Mouse (Mus musculus): ENCODE data around the gene Phactr3. TPM values are rescaled to one million over a fixed set of nuclear protein-coding genes. Genes with fewer than 3 reads are reported as not detected.

The Phactr3 gene
- polyA plus RNA-seq, 1 experiment from 2014 or later, result 3.8 TPM

DNA sequence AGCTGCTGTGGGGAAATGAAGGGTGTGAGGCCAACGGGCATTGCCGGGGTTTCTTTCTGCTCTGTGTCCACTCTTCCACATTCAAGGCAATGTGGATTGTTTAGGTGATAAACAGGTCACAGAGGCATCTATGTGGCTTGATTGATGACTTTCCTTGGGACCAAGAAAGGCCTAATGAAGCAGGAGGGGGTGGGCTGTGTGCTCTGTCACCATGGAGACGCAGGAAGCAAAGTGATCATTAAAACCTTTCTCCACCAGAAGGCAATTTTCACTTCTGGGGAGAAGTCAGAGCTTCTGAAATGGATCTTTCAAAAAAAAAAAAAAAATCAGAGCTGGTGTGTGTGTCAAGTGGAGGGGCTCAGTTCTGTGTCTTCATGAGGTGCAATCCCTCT, 24.2 kb downstream of the Phactr3 start:
- Histone ChIP-seq H3K4me1 (peaks cover 28% of the 10 kb centered on the region), H3K36me3 (replicated peaks) (no peaks in the 10 kb centered on the region), H3K4me3 (peak overlapping the region; percentile 57), H3K27ac (replicated peaks) (peak overlapping the region; percentile 80; the same call in 1 of the 2 replicates), H3K9me3 (no peaks in the 10 kb centered on the region), H3K27me3 (replicated peaks; ENCODE audit: low read depth, poor library complexity, severe bottlenecking) (peaks cover 78% of the 10 kb centered on the region)
- DNase-seq (ENCODE audit: low spot score), result no peak
- 44% methylated on average over 3 of the region's 3 CpGs for WGBS

DNA sequence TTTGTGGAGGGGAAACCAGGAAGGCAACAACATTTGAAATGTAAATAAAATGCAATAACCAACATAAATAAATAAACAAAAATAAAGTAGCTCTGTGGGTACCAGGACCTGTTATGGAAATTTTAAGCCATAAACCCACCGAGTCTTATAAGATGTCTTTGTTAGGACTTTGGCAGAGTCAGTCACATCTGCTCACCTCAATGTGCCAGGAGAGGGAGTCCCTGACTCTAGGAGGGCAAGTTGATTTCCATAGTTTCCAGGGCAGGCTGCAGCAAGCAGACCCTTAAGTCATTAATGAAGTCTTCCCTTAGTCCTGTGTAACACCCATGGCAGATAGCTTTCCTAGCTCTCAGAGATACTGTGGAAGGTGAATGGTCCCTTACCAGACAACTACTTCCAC, 25.1 kb downstream of the Phactr3 start:
- H3K27ac ChIP-seq (replicated peaks), result no peak overlapping the region

DNA sequence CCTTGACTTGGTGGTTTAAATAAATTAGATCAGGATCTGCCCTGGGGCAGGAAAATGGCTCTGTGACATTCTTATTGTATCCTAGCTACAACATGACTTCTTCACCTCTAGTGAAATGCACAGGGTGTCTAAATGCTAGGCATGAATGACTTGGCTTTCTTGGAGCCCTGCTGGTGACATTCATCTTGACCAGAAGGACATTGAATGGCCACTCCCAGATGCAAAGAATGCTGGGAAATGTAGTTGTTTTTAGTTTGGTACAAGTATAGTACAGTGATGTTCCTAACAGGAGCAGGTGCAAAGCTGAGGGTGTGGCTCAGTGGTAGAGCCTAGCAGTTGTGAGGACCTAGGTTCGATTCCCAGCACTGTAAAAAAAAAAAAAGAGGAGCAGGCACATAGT, 30.5 kb downstream of the Phactr3 start:
- DNase-seq (ENCODE audit: low spot score), result no peak
- H3K4me3 ChIP-seq, result no peak overlapping the region
- peaks cover 15% of the 10 kb centered on the region for H3K27me3 ChIP-seq (replicated peaks; ENCODE audit: low read depth, poor library complexity, severe bottlenecking)
- no peaks in the 10 kb centered on the region for H3K36me3 ChIP-seq (replicated peaks)
- peaks cover 5% of the 10 kb centered on the region for H3K4me1 ChIP-seq
- WGBS, result 77% methylated on average over 1 of the region's 1 CpGs
- H3K9me3 ChIP-seq, result no peaks in the 10 kb centered on the region
- H3K27ac ChIP-seq (replicated peaks), result no peak overlapping the region

More for the DNA sequence above, 25.1 kb downstream of the Phactr3 start:
- Histone ChIP-seq H3K4me3 (no peak overlapping the region), H3K4me1 (peaks cover 28% of the 10 kb centered on the region), H3K9me3 (no peaks in the 10 kb centered on the region), H3K27me3 (replicated peaks; ENCODE audit: low read depth, poor library complexity, severe bottlenecking) (peaks cover 69% of the 10 kb centered on the region), H3K36me3 (replicated peaks) (no peaks in the 10 kb centered on the region)
- 87% methylated on average over 1 of the region's 1 CpGs for WGBS
- no peak for DNase-seq (ENCODE audit: low spot score)

DNA sequence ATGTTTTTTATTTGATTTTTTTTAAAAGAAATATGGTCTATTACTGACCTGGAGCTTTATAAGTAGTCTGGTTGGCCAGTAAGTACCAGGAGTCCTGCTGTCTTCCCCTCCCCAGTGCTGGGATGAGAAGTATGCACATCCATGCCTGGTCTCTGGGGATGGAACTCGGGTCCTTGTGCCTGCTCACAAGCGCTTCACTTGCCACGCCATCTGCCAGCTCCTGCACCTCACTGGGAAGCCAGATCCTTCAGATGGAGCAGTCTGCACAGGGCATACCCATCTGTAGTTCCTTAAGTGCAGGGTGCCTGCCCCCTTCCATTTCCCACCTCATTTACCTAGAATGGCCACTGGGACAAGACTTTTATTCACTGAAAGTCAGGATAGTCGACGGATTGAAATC, 31.9 kb downstream of the Phactr3 start:
- 89% methylated on average over 5 of the region's 5 CpGs for WGBS

DNA sequence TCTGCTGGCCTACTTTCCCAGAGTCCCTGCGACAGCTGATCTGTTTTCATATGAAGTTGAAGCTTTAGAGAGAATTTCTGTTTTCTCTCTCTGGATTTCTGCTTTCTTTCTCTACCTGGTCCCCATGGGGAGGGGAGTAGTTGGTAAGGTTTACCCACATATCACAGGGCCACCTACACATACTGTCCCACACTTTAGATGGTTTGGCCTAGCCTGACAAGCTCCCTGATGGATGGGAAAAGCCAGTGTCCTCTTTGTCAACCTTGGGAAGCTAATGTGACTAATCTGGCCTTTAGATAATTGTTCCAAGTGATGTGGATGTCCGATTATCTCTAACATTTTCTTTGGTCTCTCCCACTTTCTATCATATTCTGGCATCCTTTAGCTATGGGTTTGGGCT, 34.8 kb downstream of the Phactr3 start:
- Histone ChIP-seq H3K27ac (replicated peaks) (no peak overlapping the region), H3K9me3 (no peaks in the 10 kb centered on the region), H3K4me1 (peaks cover 12% of the 10 kb centered on the region), H3K36me3 (replicated peaks) (no peaks in the 10 kb centered on the region), H3K4me3 (no peak overlapping the region), H3K27me3 (replicated peaks; ENCODE audit: low read depth, poor library complexity, severe bottlenecking) (no peaks in the 10 kb centered on the region)
- DNase-seq (ENCODE audit: low spot score), result no peak
- 89% methylated on average over 2 of the region's 2 CpGs for whole genome bisulfite sequencing

More for the DNA sequence above, 31.9 kb downstream of the Phactr3 start:
- DNase-seq (ENCODE audit: low spot score), result no peak
- Histone ChIP-seq H3K9me3 (no peaks in the 10 kb centered on the region), H3K4me3 (no peak overlapping the region), H3K36me3 (replicated peaks) (no peaks in the 10 kb centered on the region), H3K27ac (replicated peaks) (no peak overlapping the region), H3K4me1 (peaks cover 9% of the 10 kb centered on the region), H3K27me3 (replicated peaks; ENCODE audit: low read depth, poor library complexity, severe bottlenecking) (peaks cover under 1% of the 10 kb centered on the region; the same call in 1 of the 2 replicates)

DNA sequence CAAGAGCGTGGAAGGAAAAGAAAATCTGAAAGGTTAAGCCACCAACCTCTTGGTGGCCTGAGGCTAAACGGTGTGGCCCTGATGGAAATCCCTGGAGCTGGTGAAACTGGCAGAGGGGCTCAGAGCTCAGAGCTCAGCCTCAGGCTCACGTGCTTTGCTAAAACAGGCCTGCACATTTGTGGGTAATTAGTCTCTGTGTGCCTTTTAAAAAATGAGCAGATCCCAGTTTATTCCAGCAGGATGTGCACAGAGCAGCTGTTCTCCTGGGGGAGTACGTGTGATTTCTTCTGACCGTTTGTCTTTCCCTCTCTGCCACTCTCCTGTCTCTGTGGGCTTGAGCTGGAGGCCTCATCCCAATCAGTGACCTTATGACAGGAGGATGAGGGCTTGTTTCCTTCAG, 35.4 kb downstream of the Phactr3 start:
- H3K9me3 ChIP-seq, result no peaks in the 10 kb centered on the region
- H3K27me3 ChIP-seq (replicated peaks; ENCODE audit: low read depth, poor library complexity, severe bottlenecking), result no peaks in the 10 kb centered on the region
- H3K27ac ChIP-seq (replicated peaks), result no peak overlapping the region
- WGBS, result 41% methylated on average over 5 of the region's 5 CpGs
- peaks cover 12% of the 10 kb centered on the region for H3K4me1 ChIP-seq
- no peak overlapping the region for H3K4me3 ChIP-seq
- no peaks in the 10 kb centered on the region for H3K36me3 ChIP-seq (replicated peaks)
- no peak for DNase-seq (ENCODE audit: low spot score)

DNA sequence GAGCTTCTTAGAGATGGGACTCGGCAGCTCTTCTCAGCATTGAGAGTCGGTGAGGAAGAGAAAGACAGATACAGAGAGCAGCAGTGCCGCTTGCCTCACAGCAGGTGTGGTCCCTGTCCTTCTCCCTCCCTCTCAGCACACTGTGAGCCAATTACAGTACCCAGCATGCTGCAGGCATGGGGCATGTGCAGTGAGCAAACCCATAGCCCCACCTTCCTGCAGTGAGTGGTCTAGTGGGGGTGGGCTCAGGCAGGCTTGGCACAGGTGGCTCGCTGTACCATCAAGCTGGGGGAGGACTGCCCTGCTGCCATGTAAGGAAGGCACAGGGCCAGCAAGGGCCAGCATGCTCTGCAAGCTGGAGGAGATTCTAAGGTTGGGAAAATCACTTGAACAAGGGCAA, 35.8 kb downstream of the Phactr3 start:
- Histone ChIP-seq H3K36me3 (replicated peaks) (no peaks in the 10 kb centered on the region), H3K4me3 (no peak overlapping the region), H3K9me3 (no peaks in the 10 kb centered on the region), H3K27ac (replicated peaks) (no peak overlapping the region), H3K27me3 (replicated peaks; ENCODE audit: low read depth, poor library complexity, severe bottlenecking) (no peaks in the 10 kb centered on the region), H3K4me1 (peaks cover 12% of the 10 kb centered on the region)
- 40% methylated on average over 4 of the region's 4 CpGs for WGBS
- DNase-seq (ENCODE audit: low spot score), result no peak

DNA sequence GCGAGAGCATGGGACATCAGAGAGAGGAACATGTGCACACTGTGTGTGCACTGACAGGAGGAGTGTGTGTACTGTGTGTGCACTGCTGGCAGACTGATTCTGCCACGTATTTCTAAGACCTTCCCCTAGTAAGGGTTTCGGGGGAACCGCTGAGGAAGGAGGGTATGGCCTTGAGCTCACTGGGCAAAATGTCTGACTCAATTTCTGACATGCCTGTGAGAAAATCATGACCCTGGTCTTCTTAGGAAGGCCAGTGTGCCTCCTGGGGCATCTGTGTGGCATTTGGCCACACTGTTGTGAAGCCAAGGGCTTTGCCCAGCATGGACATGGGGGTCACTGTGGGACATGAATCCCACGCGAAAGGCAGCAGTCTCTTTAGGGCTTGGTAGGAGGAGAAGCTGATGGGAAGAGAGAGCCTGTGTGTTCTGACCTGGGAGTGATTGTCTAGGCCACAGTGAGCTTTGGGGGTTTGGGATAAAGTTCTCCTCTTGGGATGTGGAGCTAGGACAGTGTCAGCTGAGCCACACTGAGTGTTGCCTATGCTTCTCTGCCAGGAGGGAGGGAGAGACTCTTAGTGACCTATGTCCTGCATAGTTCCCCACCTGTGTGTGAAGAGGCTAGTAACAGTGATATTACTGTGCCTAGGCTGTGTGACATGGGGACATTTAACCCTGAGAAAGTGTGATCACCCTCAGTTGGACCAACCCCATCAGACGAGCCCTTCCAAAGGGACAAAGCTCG, 36.6 kb downstream of the Phactr3 start:
- Histone ChIP-seq H3K27me3 (replicated peaks; ENCODE audit: low read depth, poor library complexity, severe bottlenecking) (no peaks in the 10 kb centered on the region), H3K4me3 (no peak overlapping the region), H3K4me1 (peaks cover 12% of the 10 kb centered on the region), H3K9me3 (no peaks in the 10 kb centered on the region), H3K27ac (replicated peaks) (no peak overlapping the region), H3K36me3 (replicated peaks) (no peaks in the 10 kb centered on the region)
- 84% methylated on average over 8 of the region's 8 CpGs for WGBS
- no peak for DNase-seq (ENCODE audit: low spot score)

DNA sequence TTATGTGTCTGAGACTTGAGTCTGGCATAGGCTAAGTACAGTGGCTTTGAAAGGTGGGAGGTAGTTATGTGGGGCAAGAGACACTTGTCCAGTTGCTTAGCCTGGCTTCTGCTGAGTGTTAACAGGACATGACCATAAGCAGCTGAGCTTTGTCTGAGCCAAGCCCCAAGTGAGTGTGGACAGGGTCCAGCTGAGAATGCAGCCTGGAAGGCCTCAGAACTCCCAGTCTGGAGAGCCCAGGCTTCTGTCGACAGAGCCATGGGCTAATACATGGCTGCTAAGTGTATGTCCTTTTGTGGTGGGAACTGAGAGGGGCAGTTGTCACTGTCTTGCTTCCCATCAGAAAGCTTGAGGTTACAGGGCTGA, 37.1 kb downstream of the Phactr3 start:
- DNase-seq (ENCODE audit: low spot score), result no peak
- Histone ChIP-seq H3K9me3 (no peaks in the 10 kb centered on the region), H3K4me3 (no peak overlapping the region), H3K36me3 (replicated peaks) (no peaks in the 10 kb centered on the region), H3K4me1 (peaks cover 12% of the 10 kb centered on the region), H3K27me3 (replicated peaks; ENCODE audit: low read depth, poor library complexity, severe bottlenecking) (no peaks in the 10 kb centered on the region), H3K27ac (replicated peaks) (no peak overlapping the region)
- WGBS, result 73% methylated on average over 1 of the region's 1 CpGs

DNA sequence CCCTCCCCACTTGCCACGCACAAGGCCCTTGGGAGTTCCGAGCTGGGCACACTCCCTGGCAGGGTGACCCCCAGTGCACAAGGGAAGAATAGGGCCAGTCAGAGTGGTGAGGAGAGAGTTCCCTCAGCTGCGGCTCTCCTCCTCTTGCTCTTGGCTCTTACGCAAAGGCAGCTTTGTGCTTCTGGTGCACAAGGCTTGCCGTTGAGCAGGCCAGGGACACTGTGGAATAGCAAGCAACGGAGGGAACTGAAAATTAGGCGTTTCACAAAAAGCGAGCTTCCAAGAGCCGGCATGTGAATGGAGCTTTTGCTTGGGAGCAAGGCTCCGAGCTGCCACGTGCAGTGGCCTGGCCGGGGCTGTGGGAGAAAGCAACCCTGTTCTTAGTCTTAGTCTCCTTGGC, 40.2 kb downstream of the Phactr3 start:
- Histone ChIP-seq H3K4me1 (peaks cover 10% of the 10 kb centered on the region), H3K9me3 (no peaks in the 10 kb centered on the region), H3K27me3 (replicated peaks; ENCODE audit: low read depth, poor library complexity, severe bottlenecking) (no peaks in the 10 kb centered on the region), H3K4me3 (no peak overlapping the region), H3K27ac (replicated peaks) (no peak overlapping the region), H3K36me3 (replicated peaks) (no peaks in the 10 kb centered on the region)
- 82% methylated on average over 12 of the region's 12 CpGs for WGBS
- DNase-seq (ENCODE audit: low spot score), result no peak

DNA sequence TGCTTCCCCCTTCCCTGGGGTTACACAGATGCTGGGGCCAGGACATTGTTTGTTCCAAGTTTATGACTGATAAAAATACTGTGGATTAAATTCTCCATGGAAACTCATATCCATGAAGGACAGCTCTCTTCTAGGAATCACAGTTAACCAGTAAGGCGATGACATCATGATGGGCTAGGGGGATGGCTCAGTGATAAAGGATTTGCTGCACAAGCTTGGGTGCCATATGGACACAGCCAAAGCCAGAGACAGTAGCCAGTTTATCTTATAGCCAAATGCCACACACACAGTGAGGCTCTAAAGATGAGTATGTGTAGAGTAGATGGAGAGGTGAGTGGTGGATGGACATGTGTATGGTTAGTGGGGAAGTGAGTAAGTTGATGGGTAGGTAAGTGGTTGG, 45.2 kb downstream of the Phactr3 start:
- H3K4me1 ChIP-seq, result no peaks in the 10 kb centered on the region
- H3K9me3 ChIP-seq, result no peaks in the 10 kb centered on the region
- H3K27me3 ChIP-seq (replicated peaks; ENCODE audit: low read depth, poor library complexity, severe bottlenecking), result no peaks in the 10 kb centered on the region
- no peak overlapping the region for H3K27ac ChIP-seq (replicated peaks)
- DNase-seq (ENCODE audit: low spot score), result no peak
- no peaks in the 10 kb centered on the region for H3K36me3 ChIP-seq (replicated peaks)
- WGBS, result 92% methylated on average over 1 of the region's 1 CpGs
- no peak overlapping the region for H3K4me3 ChIP-seq

DNA sequence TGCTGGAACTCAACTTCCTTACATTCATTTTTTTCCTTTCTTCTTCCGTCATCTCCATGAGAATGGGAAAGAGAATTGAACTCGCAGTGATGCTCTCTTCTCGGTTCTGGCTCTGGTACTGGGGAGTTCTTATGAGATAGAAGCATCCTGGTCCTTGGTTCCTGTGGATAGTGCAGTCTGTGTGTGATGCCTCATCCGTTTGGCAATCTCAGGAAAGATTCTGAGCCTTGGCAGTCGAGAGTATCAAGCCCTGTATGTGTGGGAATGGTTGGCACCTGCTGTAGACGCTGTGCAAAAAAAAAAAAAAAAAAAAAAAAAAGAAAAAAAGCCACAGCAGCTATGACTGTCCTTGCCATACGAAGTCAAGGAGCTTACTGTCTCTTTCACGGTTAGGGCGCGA, 47.2 kb downstream of the Phactr3 start:
- H3K9me3 ChIP-seq, result no peaks in the 10 kb centered on the region
- DNase-seq (ENCODE audit: low spot score), result no peak
- no peak overlapping the region for H3K27ac ChIP-seq (replicated peaks)
- H3K4me1 ChIP-seq, result no peaks in the 10 kb centered on the region
- H3K27me3 ChIP-seq (replicated peaks; ENCODE audit: low read depth, poor library complexity, severe bottlenecking), result no peaks in the 10 kb centered on the region
- WGBS, result 82% methylated on average over 10 of the region's 10 CpGs
- H3K36me3 ChIP-seq (replicated peaks), result no peaks in the 10 kb centered on the region
- H3K4me3 ChIP-seq, result no peak overlapping the region

DNA sequence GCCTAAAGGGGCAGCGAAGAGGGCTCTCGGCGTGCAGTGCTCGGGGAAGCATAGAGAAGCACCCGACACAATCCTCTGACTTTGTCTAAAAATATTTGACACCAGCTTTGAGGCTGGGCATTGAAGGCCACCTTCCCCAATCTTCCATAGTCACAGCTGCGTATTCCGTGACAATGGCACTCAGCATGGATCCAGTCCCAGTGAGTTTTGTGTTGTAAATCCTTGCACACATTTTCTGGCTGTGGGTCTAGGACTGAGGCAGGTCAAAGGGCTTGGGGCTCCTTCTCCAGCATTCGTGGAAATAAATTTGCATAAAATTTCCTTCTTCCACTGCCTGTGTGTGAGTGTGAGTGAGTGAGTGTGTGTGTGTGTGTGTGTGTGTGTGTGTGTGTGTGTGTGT, 51.2 kb downstream of the Phactr3 start:
- DNase-seq (ENCODE audit: low spot score), result no peak
- no peaks in the 10 kb centered on the region for H3K36me3 ChIP-seq (replicated peaks)
- H3K4me3 ChIP-seq, result no peak overlapping the region
- peaks cover under 1% of the 10 kb centered on the region for H3K4me1 ChIP-seq
- H3K27ac ChIP-seq (replicated peaks), result no peak overlapping the region
- H3K27me3 ChIP-seq (replicated peaks; ENCODE audit: low read depth, poor library complexity, severe bottlenecking), result no peaks in the 10 kb centered on the region
- 73% methylated on average over 8 of the region's 8 CpGs for WGBS
- no peaks in the 10 kb centered on the region for H3K9me3 ChIP-seq

All from embryonic facial prominence, embryonic 10.5 days (tissue).